Mouse (Mus musculus) frontal cortex, adult 2 months (tissue): ENCODE measurements around the gene Tuba3a. TPM values are rescaled to one million over a fixed set of nuclear protein-coding genes. Genes with fewer than 3 reads are reported as not detected.
"Not testable (repeated sequence)": the region's sequence is repeated elsewhere in the genome, so short reads cannot be mapped to it uniquely, and the experiment has no call there.

Experiments
- DNase-seq, 2 experiments: peaks; one replicate each; pipeline ENCODE4 v3.0.0; 2022; ENCODE audit warnings: low spot score in 1 of 2; ENCODE audit errors: extremely low spot score in 1 of 2
- polyA plus RNA-seq: library from polyadenylated mRNA; depleted of rRNA; stranded (reverse); fragments of >200 nt; gene quantifications from 2 replicates; pipeline ENCODE4 v1.2.3, GENCODE M21; 2012

Gene Tuba3a
- polyA plus RNA-seq, 1 experiment = not detected

DNA sequence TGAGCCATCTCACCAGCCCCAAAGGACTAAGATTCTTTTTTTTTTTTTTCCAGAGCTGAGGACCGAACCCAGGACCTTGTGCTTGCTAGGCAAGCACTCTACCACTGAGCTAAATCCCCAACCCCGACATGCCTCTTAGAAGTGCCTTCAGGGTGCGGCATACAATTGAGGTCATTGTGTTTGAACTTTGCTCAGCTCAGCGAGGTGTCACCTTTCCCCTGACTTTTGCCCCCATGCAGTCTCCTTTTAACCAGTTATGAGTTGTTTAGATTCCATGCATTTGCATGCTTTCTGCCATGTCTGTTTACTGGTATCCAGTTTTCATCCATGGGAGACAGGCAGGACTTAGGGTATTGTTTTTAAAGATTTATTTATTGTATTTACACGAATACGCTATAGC is 17.0 kb downstream of the Tuba3a start:
- DNase-seq = no peak

- no peak for DNase-seq
Measured at GRCm38 (mm10) chr6:125267469-125267868, 18.4 kb downstream of the Tuba3a start.

GRCm38 (mm10) chr6:125266600-125266999 is 19.2 kb downstream of the Tuba3a start:
- DNase-seq = not testable (repeated sequence)

- DNase-seq = no peak
Measured at GRCm38 (mm10) chr6:125266091-125266490, 19.8 kb downstream of the Tuba3a start.

GRCm38 (mm10) chr6:125265239-125265638 is 20.6 kb downstream of the Tuba3a start:
- peak; percentile 43 to 74 for DNase-seq

DNA sequence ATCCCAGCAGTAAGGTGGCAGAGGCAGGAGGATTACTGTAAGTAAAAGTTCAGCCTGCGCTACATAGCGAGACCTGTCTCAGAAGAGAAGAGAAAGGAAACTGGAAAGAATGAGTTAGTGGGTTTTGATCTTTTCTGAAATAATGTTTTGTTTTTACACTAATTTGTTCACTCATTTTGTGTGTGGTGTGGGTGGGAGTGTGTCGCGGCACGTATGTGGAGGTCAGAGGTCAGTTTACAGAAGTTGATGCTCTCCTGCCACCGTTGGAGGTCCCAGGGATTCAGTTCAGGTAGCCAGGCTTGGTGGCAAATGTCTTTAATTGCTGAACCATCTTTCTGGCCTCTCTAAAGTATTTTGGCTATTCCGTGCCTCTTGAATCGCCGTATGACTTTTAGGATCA is 21.6 kb downstream of the Tuba3a start:
- no peak for DNase-seq

- no peak for DNase-seq
Measured at GRCm38 (mm10) chr6:125260006-125260555, 25.8 kb downstream of the Tuba3a start.

DNA sequence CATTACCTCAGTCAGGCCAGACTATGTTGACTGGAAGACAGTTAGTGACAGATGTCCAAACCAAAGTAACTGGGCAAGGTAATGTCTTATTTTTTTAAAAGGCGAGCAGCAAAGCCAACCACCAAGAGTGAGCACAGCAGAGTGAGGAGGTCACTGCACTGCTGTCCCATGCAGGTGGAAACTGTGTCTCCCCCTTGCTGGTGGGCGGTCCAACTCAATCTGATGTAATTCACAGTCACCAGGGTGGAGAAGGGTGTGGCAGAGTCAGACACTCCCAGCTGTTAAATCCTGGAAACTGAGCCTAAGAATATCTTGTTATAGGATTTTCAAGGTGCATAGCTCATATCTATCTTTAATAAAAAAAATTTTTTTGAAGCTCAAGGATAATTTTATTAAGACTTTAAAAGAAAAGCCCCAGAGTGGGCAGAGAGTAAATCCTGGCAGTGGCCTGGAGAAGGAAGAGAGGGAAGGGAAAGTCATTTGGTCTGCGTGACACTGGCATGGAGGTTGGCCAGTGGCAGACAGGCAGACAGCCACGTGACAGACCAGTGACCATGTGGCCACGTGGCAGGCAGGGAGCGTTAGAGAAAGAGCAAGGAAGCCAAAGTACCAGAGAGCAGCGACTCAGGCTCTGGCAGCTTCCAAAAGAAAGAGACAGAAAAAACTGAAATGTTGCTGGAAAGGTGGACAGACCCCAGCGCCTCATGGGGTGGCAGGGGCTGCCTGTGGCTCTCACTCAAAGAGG is 29.4 kb downstream of the Tuba3a start:
- no peak for DNase-seq

DNA sequence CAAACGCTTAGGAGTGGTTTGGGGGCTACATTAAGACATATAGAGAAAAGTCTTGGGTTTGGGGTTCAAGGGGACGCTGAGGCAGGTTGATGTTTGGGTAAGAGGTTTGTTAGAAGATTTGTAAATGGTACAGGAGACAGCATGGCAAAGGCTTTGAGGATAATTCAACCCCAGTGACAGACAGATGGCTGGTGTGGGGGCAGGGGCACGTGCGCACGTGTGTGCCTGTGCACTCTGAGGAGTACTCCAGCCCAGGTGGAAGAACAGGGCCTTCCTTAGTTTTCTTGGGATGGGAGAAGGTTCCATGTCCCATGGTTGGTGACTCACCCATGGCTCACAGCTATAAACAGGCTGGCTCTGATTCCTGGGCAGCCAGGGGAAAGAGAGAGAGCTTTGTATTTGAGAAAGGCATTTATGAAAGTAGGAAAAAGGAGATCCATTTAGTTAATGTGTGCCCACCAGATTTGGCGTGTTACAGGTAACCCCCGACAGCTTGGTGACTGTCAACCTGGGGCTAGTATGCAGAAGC is 30.3 kb downstream of the Tuba3a start:
- DNase-seq = no peak

DNA sequence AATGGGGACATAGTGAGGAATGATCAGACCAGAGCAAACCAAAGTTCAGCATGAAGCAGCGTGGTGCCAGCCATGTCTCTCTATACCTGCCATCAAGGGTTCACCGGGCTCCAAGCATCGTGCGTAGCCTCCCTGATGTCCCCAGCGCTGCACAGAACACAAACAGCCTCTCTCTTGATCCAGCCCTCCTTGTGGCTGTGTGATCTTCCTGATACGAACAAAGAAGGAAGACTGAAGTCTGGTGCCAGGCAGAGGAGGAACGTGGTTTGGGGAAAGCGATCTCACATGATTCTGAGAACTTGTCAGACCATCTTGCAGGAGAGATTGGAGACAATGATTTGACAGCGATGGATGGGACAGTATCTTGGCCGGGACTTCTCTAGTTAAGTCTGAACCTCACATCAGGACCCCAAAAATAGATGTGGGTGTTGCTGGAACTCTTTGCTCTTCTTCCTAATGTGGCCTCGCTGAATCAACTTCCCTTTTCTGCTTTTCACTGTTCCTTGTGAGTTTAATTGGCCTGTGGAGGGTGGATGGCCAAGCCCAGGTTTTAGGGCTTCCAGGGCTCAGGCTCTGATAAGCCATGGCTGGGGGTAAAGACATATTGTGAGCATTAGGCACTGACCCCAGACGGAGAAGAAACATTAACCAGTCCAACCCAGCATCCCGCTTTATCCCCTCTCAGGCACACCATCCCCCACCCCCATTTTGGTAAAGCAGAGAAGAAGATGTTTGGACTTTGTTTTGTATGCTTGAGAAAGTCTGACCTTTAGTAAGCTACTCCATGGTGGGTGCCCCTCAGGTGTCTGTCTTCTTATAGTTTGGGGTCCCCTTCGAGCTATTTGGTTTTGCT is 31.8 kb downstream of the Tuba3a start:
- no peak for DNase-seq

GRCm38 (mm10) chr6:125252711-125253110 is 33.1 kb downstream of the Tuba3a start:
- DNase-seq = no peak

DNA sequence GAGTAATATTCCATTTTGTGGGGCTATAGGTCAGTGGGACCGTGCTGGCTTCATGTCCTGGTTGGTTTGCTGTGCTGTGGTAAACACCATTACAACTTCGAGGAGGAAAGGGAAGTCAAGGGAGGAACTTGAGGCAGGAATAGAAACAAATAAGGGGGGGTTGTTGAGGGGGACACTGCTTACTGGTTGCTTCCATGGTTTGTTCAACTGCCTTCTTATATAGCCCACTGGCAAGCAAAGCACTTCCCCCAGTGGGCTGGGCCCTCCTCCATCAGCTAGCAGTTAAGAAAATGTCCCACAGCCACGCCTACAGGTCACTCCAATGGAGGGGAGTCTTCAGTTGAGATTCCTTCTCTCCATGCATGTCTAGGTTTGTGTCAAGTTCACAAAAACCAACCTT is 33.6 kb downstream of the Tuba3a start:
- no peak for DNase-seq

DNA sequence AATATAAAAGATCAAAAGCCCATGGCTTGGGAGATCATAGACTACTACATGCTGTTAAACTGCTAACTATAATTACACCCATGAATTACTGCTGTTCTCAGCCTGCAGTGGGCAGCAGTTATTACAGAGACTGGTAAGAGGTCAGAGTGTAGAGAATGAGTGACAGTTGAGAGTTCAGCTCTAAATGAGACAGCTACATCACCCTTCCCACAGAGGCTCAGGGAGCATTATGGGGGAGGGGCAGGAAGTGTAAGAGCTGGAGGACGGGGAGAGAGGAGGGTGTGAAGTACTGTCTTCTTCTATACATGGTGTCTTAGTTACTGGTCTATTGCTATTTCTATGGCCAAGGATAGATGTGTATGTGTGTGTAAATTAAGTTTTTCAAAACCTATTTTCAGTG is 41.3 kb downstream of the Tuba3a start:
- DNase-seq = no peak

GRCm38 (mm10) chr6:125241566-125241965 is 44.3 kb downstream of the Tuba3a start:
- DNase-seq = no peak

GRCm38 (mm10) chr6:125240617-125241016 is 45.2 kb downstream of the Tuba3a start:
- DNase-seq = no peak

GRCm38 (mm10) chr6:125239547-125239946 is 46.3 kb downstream of the Tuba3a start:
- no peak for DNase-seq

DNA sequence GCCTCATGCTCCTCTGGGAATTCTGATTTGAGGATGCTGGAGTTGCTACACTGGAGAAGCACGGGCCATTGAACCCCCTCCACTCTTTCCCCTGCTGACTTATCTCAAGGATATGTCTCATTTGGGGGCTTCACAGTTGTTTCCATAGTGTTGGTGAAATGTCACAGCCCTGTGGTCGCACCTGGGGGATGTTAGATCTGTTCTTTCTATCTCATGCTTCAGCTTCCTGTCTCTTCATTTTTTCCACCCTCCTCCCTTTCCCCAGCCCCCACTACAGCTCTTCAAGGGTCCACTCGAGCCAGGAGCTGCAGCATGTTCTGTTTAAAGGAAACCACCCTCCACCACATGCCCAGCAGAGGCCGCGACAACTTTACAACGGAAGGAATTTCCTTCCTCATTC is 47.4 kb downstream of the Tuba3a start:
- DNase-seq = no peak

DNA sequence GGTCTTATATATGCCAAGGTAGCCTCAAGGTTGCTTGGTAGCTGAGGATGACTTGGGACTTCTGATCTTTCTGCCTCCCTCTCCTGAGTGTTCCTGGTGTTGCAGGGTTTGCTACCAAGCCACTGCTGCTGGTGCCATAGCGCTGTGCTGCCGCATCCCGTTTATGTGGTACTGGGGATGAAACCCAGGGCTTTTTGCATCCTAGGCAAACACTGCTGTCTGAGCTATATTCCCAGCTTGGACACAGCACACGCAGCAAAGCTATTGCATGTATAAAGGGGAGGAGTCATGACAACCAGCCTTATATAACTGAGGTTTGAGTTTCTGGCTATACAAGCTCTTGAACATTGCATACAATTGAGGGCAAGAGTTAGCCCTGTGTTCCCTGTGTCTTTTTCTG is 48.4 kb downstream of the Tuba3a start:
- DNase-seq = no peak

- no peak for DNase-seq
Measured at GRCm38 (mm10) chr6:125236782-125237181, 49.1 kb downstream of the Tuba3a start, which contains the start of gene Cd27. TSS of gene Cd27 (minus strand) at chr6:125237010.

GRCm38 (mm10) chr6:125236341-125236740 is 49.5 kb downstream of the Tuba3a start:
- no peak for DNase-seq

- no peak for DNase-seq
Measured at GRCm38 (mm10) chr6:125234520-125234828, 51.4 kb downstream of the Tuba3a start.
